Mouse (Mus musculus) hindlimb bud, embryonic 11.5 days (tissue): Measurements from ENCODE around the gene Igf2bp1.

Source experiments
- DNase-seq: peaks from one replicate; pipeline ENCODE4 v3.0.0-alpha.2; 2012; ENCODE audit warnings: low read depth, low spot score; ENCODE audit errors: extremely low spot score

The Igf2bp1 gene

GRCm38 (mm10) chr11:96007516-96008235 is 1.9 kb upstream of the Igf2bp1 start:
- no peak for DNase-seq

DNA sequence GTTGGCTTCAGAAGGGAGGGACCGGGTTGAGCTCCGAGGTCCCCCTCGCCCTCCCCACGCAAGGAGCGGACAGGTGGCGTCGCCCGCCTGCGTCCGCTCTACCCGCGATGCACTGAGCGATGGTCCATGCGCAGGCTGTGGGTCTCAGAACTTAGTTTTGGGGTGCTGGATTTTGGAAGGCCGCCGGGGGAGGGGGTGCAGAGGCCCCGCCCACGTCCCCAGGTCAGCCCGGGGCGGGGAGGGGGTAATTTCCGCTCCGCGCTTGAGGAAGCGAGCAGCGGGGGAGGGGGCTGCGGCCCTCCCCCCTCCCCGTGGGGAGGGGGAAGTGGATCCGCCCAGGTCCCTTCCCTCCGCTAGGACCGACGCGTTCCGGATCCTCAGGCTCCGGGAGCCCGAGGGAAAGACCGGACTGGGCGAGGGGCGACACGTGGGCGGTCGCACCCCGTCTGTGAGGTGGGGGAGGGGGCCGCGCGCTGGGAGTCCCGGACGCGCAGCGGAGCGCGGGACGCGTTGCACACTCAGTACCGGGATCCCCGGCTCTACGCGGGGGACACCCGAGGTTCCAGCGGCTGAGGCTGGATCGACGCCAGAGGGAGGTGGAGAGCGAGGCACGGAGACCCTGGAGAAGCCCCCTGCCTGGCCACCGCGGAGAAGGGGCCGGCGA is 1.2 kb upstream of the Igf2bp1 start:
- peak; percentile 83 for DNase-seq

- DNase-seq = no peak
Observed at GRCm38 (mm10) chr11:96006367-96006851, 669 bp upstream of the Igf2bp1 start.

- no peak for DNase-seq
Observed at GRCm38 (mm10) chr11:96004793-96005402, 842 bp downstream of the Igf2bp1 start.

DNA sequence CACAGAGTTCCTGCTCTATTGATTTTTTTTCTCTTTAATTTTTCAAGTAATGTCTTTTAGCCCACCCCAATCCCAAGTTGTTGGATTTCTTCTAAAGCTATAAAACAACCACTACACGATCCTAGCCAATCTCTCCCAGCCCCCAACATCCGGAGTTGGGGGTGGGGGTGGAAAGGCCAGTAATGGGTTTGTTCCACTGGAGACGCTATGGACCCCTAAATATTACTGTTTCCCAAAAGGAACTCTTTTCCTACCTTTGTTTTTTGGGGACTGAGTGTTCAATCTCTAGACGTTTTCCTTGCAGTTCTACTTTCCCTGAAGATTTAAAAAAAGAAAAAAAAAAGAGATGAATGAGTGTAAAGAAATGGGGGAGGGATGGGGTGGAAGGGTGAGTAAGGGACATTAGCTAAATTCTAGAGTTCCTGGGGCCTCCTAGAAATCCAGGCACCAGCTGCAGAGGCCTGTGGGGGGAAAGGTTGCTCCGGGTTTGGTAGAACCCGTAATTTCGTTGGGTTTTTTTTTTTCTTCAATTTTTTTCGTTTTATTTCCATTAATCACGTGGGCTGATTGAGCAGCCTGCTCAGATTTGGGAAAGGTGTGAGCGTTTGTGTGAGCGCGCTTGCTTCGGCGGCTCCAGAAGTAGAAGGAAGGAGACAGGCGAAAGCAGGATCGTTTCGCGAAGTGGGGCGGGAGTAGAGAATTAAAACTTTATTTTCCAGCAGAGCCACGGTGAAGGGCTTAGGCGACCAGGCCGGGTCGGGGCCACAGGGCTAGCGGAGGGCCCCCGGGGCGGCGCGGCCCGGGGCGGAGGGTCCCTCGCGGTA is 1.6 kb downstream of the Igf2bp1 start:
- DNase-seq = no peak

DNA sequence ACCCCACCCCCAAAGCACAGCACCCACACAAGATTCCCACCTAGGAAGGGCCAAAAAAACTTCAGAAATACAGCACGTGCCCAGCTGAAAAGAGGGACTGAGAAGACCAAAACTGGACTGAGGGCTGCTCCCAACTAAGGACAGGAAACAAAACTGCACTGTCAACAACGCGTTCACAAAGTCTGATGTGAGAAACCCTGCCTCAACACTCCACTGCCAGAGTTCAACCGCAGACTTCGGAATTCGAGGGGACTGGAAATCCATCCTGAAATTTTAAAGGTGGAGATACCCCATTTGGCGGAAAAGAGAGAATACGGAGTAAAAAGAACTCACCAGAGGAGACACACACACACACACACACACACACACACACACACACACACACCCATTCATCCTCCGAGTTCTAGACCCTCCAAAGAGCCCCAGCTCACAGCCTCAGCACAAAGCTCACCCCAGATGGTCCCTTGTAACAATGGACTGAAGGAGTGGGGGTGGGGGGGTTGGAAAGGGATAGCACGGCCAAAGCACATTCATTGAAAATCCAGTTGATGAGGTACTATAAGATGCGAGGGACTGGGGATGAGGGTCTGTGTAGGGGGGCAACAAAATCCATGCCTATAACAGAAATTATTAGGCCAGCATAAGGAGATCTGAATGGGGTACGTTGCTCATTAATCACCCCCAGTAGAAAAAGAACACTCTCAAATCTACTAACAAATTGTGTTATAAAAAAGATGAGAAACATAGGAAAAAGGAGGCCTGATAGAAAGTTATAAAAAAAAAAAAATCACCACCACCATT is 2.4 kb downstream of the Igf2bp1 start:
- no peak for DNase-seq

GRCm38 (mm10) chr11:95994151-95994550 is 11.6 kb downstream of the Igf2bp1 start:
- no peak for DNase-seq

- no peak for DNase-seq
Observed at GRCm38 (mm10) chr11:95990886-95991708, 14.6 kb downstream of the Igf2bp1 start.

DNA sequence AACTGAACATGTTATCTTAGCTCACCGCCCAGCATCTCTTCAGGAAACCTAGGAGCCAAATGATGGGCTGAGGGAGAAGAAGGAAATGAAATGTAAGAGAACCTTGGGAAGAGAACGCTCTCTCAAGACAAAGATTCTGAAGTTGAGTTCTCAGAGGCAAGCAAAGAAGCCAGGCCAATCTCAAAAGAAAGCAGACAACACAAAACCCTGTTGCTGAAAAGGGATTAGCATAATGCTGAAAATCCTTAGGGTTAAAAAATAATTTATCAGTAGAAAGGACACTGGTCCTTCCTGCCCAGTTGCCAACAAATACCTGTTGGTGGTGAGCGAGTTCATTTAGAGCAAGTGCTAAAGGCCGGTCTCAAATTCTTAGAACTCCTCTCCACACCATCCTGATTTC is 15.3 kb downstream of the Igf2bp1 start:
- DNase-seq = no peak

DNA sequence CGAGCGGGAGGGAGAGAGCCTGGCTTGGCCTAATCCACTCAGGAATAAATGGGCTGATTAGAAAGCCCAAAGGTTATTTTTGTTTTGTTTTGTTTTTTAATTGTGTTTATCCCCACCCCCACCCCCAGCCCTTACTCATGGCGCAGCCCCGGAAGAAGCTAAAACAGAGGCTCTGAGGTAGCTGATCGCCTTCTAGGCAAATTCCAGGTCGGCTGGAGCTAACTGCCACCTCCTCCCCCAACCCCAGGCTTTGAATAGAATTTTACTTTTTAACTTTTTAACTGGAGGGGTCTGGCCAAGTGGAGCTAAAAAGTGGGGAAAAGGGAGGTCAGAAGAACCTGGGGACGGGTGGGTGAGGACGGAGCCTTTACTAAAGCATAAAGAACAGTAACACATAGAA is 15.9 kb downstream of the Igf2bp1 start:
- no peak for DNase-seq

GRCm38 (mm10) chr11:95988533-95988932 is 17.2 kb downstream of the Igf2bp1 start:
- no peak for DNase-seq

GRCm38 (mm10) chr11:95987854-95988447 is 17.8 kb downstream of the Igf2bp1 start:
- DNase-seq = no peak

DNA sequence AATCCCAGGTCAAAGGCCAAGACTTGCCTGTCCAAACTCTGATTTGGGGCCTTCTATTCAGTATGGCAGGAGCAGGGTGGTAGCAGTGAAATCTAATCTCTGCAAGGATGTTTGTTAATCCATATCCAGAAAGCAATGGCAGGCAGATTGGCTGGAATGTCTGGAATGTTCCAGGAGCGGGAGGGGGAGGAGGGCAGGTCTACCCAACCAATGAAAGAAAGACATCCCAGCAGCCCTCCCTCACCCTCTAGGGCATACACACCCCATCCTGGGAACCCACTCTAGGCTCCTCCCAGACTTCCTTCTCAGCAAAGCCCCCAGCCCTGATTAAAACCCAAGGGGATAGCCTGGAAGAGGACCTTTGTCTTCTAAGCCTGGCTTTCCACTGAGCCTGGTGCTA is 23.3 kb downstream of the Igf2bp1 start:
- no peak for DNase-seq

DNA sequence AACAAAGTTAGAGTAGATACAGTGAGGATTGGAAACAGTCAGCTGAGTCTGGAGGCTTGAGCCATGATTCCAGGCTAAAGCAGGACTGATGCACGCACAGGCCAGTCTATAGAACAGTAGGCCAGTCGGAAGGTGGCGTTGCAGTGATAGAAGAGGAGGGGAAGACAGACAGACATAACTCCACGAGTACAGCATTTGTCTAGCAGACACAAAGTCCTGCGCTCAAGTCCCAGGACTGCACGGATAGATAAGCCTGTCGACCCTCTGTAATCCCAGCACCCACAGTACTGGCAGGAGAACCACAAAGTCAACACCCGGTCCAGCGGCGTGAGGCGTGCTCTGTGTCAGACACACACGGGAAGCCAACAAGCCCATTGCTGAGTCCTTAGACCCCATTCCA is 23.9 kb downstream of the Igf2bp1 start:
- DNase-seq = no peak

GRCm38 (mm10) chr11:95980762-95981418 is 24.9 kb downstream of the Igf2bp1 start:
- no peak for DNase-seq

DNA sequence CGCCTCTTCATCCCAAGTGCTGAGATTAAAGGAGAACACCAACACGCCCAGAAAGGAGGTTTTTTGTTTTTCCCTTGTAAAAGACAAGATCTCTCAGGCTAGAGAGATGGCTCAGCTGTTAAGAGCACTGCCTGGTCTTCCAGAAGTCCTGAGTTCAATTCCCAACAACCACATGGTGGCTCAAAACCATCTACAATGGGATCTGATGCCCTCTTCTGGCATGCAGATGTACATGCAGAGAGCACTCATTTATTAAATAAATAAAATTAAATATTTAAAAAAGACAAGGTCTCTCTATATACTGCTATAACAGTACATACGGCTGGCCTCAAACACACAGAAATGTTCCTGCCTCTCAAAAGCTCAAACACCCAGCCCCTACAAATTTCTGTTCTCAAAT is 27.3 kb downstream of the Igf2bp1 start:
- DNase-seq = no peak

- DNase-seq = no peak
Observed at GRCm38 (mm10) chr11:95976290-95976689, 29.4 kb downstream of the Igf2bp1 start.

DNA sequence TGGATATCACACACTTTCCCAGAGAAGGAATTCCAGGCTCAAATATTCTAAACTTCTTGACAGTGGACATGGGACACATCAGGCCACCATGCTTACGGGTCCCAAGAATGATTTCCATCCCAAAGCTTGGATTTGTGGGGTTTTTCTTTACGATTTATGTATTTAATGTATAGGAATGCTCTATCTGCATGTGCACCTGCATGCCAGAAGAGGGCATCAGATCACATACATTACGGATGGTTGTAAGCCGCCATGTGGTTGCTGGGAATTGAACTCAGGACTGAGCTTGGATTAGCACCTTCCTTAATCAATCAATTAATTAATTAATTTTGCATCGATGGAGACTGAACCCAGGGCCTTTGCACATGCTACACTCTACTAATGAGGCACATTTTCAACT is 30.0 kb downstream of the Igf2bp1 start:
- no peak for DNase-seq

DNA sequence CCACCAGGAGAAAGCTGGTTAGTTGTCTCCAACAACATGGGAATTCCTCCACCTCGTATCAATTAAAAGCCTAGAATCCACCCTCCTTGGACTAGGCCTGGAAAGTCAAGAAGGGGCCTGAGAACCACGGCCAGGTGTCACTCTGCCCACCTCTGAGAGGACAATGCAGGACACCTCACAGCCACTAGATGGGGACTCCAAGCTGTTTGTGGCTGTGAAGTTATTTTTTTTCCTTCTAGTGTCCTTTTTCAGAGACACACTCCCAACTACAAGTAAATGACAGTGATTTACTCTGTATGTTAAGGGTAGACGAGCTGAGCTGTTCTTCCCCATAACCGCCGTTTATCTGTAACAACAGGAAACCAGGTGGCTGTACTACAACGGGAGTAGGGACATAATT is 32.6 kb downstream of the Igf2bp1 start:
- no peak for DNase-seq
